Mouse (Mus musculus) midbrain, embryonic 11.5 days (tissue): ENCODE measurements around the gene Gm28308. TPM values are rescaled to one million over a fixed set of nuclear protein-coding genes. Genes with fewer than 3 reads are reported as not detected.
A peak's percentile ranks its signal among the peaks of the same experiment; 100 is the strongest.

ENCODE experiments used
- ATAC-seq: fragments of 200-750 bp; cut with Nextera tagmentation; 2 replicates; pipeline ENCODE4 v1.8.0; 2017; ENCODE audit warnings: moderate TSS enrichment, moderate library complexity; ENCODE audit not compliant: low FRiP score
- DNase-seq: peaks from one replicate; pipeline ENCODE4 v3.0.0; 2015; ENCODE audit warnings: low spot score; ENCODE audit errors: missing footprints
- H3K27ac ChIP-seq: fragments of 300-500 bp; sonication (generic); 2 replicates; pipeline ENCODE4 v1.5.1; 2014; ENCODE audit warnings: low read depth, low read length
- H3K27me3 ChIP-seq: fragments of 300-500 bp; sonication (generic); 2 replicates; pipeline ENCODE4 v1.6.1; 2014; ENCODE audit warnings: mild to moderate bottlenecking, low read length, moderate library complexity, mixed read lengths; ENCODE audit not compliant: control insufficient read depth, insufficient read depth
- H3K36me3 ChIP-seq: fragments of 300-500 bp; sonication (generic); 2 replicates; pipeline ENCODE4 v1.6.1; 2014; ENCODE audit warnings: mild to moderate bottlenecking, low read length, moderate library complexity, mixed read lengths; ENCODE audit not compliant: control insufficient read depth, insufficient read depth
- H3K4me1 ChIP-seq: fragments of 300-500 bp; sonication (generic); 2 replicates; pipeline ENCODE4 v1.6.1; 2014; ENCODE audit warnings: low read length; ENCODE audit not compliant: control insufficient read depth, insufficient read depth
- H3K4me2 ChIP-seq: fragments of 300-500 bp; sonication (generic); 2 replicates; pipeline ENCODE4 v1.6.1; 2014; ENCODE audit warnings: mild to moderate bottlenecking, moderate library complexity
- H3K4me3 ChIP-seq: fragments of 300-500 bp; sonication (generic); 2 replicates; pipeline ENCODE4 v1.5.1; 2014; ENCODE audit warnings: low read depth, low read length
- H3K9ac ChIP-seq: fragments of 300-500 bp; sonication (generic); 2 replicates; pipeline ENCODE4 v1.6.1; 2014; ENCODE audit warnings: low read length
- H3K9me3 ChIP-seq: fragments of 300-500 bp; sonication (generic); 2 replicates; pipeline ENCODE4 v1.6.1; 2016; ENCODE audit warnings: low read length; ENCODE audit not compliant: control insufficient read depth
- WGBS: fragments of 180-500 bp; shearing (Covaris S2); extraction: QIAGEN DNeasy Blood & Tissue Kit; methylation state at CpG from one replicate; pipeline ENCODE4 v1.1.7; 2014; 5-methylcytosine and 5-hydroxymethylcytosine counted together
- polyA plus RNA-seq: library from polyadenylated mRNA; unstranded; fragments of >200 nt; fragmentation: Nextera tagmentation; extraction: Ambion mirVana; gene quantifications from 2 replicates; pipeline ENCODE4 v1.2.1, GENCODE M21; 2014

The Gm28308 gene
- not detected in 2 replicates for polyA plus RNA-seq

GRCm38 (mm10) chr6:52213119-52213986 lies at the start of gene Gm28308, which contains the start of gene Hoxa3:
Gm28308 (minus strand) TSS chr6:52213339.
Hoxa3 (minus strand) TSS chr6:52213336.
- ATAC-seq (no peak), DNase-seq (no peak)
- H3K27me3 ChIP-seq: peaks cover 100% of the 10 kb centered on the region
- H3K9ac ChIP-seq: no peak within 1 kb of the TSS
- WGBS: 2% methylated on average over 38 of the region's 38 CpGs
- no peak within 1 kb of the TSS for H3K4me2 ChIP-seq
- no peaks in the 10 kb centered on the region for H3K36me3 ChIP-seq
- H3K27ac ChIP-seq: no peak within 1 kb of the TSS
- no peaks in the 10 kb centered on the region for H3K9me3 ChIP-seq
- H3K4me3 ChIP-seq: no peak within 1 kb of the TSS
- peaks cover 8% of the 10 kb centered on the region for H3K4me1 ChIP-seq

GRCm38 (mm10) chr6:52262463-52263320 lies 49.6 kb upstream of the Gm28308 start:
- ATAC-seq (no peak), DNase-seq (peak; percentile 97)
- Histone ChIP-seq H3K27me3 (peaks cover 96% of the 10 kb centered on the region), H3K9me3 (no peaks in the 10 kb centered on the region), H3K4me3 (no peak overlapping the region), H3K27ac (no peak overlapping the region), H3K4me2 (no peak overlapping the region), H3K9ac (no peak overlapping the region), H3K4me1 (no peaks in the 10 kb centered on the region; the same call in 1 of the 2 replicates), H3K36me3 (no peaks in the 10 kb centered on the region)
- 2% methylated on average over 24 of the region's 24 CpGs for WGBS

GRCm38 (mm10) chr6:52261751-52262462 lies 48.8 kb upstream of the Gm28308 start:
- Histone ChIP-seq H3K4me1 (no peaks in the 10 kb centered on the region; the same call in 1 of the 2 replicates), H3K9me3 (no peaks in the 10 kb centered on the region), H3K4me3 (no peak overlapping the region), H3K27ac (no peak overlapping the region), H3K36me3 (no peaks in the 10 kb centered on the region), H3K4me2 (no peak overlapping the region), H3K27me3 (peaks cover 98% of the 10 kb centered on the region), H3K9ac (no peak overlapping the region)
- peak; percentile 95 for DNase-seq
- no peak for ATAC-seq
- 2% methylated on average over 9 of the region's 9 CpGs for WGBS

- no peaks in the 10 kb centered on the region; the same call in 1 of the 2 replicates for H3K4me1 ChIP-seq
- H3K36me3 ChIP-seq: no peaks in the 10 kb centered on the region
- no peaks in the 10 kb centered on the region for H3K9me3 ChIP-seq
- ATAC-seq (peak; percentile 67; the same call in 1 of the 2 replicates), DNase-seq (peak; percentile 97)
- H3K9ac ChIP-seq: no peak within 1 kb of the TSS
- H3K4me3 ChIP-seq: peak within 1 kb of the TSS; percentile 10
- H3K27me3 ChIP-seq: peaks cover 96% of the 10 kb centered on the region
- H3K4me2 ChIP-seq: peak within 1 kb of the TSS; percentile 25
- no peak within 1 kb of the TSS for H3K27ac ChIP-seq
- under 1% methylated on average over 41 of the region's 72 CpGs for WGBS
These were observed 47.8 kb upstream of the Gm28308 start, which contains the start of gene Hoxa13 for GRCm38 (mm10) chr6:52260654-52261575. Hoxa13 (minus strand) TSS chr6:52260880.

GRCm38 (mm10) chr6:52259811-52260261 lies 46.7 kb upstream of the Gm28308 start:
- Histone ChIP-seq H3K27me3 (peaks cover 96% of the 10 kb centered on the region), H3K4me3 (peak overlapping the region; percentile 10), H3K9me3 (no peaks in the 10 kb centered on the region), H3K4me1 (no peaks in the 10 kb centered on the region; the same call in 1 of the 2 replicates), H3K36me3 (no peaks in the 10 kb centered on the region), H3K9ac (no peak overlapping the region), H3K4me2 (peak overlapping the region; percentile 25), H3K27ac (no peak overlapping the region)
- WGBS: under 1% methylated on average over 37 of the region's 39 CpGs
- DNase-seq (peak; percentile 97), ATAC-seq (no peak)

- H3K4me2 ChIP-seq: no peak overlapping the region
- DNase-seq: peak; percentile 96
- H3K9me3 ChIP-seq: no peaks in the 10 kb centered on the region
- H3K27ac ChIP-seq: no peak overlapping the region
- ATAC-seq: no peak
- H3K9ac ChIP-seq: no peak overlapping the region
- peaks cover 96% of the 10 kb centered on the region for H3K27me3 ChIP-seq
- H3K36me3 ChIP-seq: no peaks in the 10 kb centered on the region
- no peak overlapping the region for H3K4me3 ChIP-seq
- under 1% methylated on average over 24 of the region's 25 CpGs for WGBS
- H3K4me1 ChIP-seq: no peaks in the 10 kb centered on the region; the same call in 1 of the 2 replicates
These were observed 46.1 kb upstream of the Gm28308 start for GRCm38 (mm10) chr6:52259081-52259790.

GRCm38 (mm10) chr6:52256956-52257355 lies 43.8 kb upstream of the Gm28308 start:
- DNase-seq: peak; percentile 99
- ATAC-seq: no peak
- H3K36me3 ChIP-seq: no peaks in the 10 kb centered on the region
- H3K27me3 ChIP-seq: peaks cover 96% of the 10 kb centered on the region
- H3K4me2 ChIP-seq: no peak overlapping the region
- H3K9me3 ChIP-seq: no peaks in the 10 kb centered on the region
- 1% methylated on average over 6 of the region's 6 CpGs for WGBS
- H3K27ac ChIP-seq: no peak overlapping the region
- no peak overlapping the region for H3K9ac ChIP-seq
- H3K4me3 ChIP-seq: no peak overlapping the region
- no peaks in the 10 kb centered on the region; the same call in 1 of the 2 replicates for H3K4me1 ChIP-seq
